Mouse (Mus musculus) kidney, postnatal 25 days (tissue): ENCODE measurements around the gene R3hdm2.
A peak's percentile ranks its signal among the peaks of the same experiment; 100 is the strongest.

Experiments used
- DNase-seq, 2 experiments: peaks; one replicate each; pipeline ENCODE4 v3.0.0; 2021; ENCODE audit warnings: mixed read lengths in 2 of 2

The R3hdm2 gene

DNA sequence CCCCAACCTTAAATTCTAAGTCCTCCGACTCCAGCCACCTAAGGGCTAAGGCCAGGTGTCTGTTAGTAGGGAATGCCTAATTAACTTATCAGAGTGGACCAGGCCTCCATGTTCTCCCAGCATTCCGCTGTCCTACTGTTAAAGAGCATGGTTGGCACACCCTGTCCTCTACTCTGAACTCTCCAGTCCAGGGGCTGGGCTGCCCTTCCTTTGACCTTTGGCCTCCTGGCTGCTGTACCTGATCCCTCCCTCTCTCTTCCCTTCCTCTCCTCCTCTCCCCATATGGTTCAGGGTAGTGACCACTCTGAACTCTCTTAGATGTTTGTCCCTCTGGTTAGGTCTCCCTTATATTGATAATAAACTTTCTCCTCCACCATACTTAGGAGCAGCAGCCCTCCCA lies 45.7 kb downstream of the R3hdm2 start:
- DNase-seq: peak; percentile 26 to 66

DNA sequence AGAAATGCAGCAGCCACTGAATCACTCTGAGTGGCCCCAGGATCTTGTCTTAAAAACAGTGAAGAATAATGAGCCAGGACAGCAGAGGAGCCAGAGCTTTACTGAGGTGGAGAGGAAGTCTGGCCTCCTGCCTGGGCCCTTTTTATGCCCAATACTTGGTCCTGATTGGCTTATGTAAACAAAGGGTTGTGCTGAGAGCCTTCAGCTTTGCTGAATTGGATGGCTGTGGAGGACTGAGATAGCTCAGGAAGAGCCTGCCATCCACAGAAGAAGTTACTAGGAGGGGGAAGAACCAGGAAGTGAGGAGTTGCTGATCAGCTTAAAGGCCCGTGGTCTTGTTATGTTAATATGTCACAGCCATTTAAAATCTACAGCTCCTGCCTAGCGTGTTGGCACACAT lies 46.5 kb downstream of the R3hdm2 start:
- peak; percentile 33 to 44 for DNase-seq

DNA sequence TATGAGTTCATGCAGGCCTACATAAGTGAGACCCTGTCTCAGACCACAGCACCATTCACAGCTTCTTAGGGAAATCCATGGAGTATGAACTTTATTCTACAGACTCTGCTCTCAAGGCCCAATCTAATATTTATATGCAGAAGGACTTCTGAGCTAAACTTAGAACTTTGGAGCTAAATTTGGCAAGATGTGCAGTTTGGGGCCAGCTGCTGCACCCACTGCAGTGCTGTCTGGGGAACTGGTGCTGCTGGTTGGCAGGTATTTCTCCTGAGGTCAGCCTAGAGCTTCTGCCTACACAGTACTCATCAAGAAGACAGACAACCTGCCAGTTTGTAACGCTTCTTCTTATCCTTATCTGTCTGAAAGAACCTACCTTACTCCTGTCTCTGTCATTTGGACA lies 47.0 kb downstream of the R3hdm2 start:
- DNase-seq: no peak

DNA sequence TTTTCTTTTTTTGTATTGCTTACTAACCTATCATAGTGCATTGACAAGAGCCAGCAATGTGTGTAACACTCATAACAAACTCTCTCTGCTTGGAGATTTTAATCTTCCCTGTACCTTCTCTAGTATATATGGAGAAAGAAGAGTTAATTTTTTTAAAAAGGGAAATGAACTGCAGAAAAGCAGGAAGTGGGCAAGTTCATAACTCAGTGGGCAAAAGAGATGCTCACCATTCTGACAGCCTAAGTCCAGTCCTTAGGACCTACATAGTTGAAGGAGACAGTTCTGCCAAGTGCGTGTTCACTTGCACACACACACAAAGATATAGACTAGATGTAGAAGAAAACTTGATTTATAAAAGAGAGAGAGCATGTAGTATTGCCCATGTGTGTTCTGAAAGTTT lies 47.9 kb downstream of the R3hdm2 start:
- DNase-seq: no peak

- no peak for DNase-seq
Measured at GRCm38 (mm10) chr10:127429538-127429937, 49.4 kb downstream of the R3hdm2 start.

GRCm38 (mm10) chr10:127432466-127432865 lies 52.3 kb downstream of the R3hdm2 start:
- DNase-seq: no peak

DNA sequence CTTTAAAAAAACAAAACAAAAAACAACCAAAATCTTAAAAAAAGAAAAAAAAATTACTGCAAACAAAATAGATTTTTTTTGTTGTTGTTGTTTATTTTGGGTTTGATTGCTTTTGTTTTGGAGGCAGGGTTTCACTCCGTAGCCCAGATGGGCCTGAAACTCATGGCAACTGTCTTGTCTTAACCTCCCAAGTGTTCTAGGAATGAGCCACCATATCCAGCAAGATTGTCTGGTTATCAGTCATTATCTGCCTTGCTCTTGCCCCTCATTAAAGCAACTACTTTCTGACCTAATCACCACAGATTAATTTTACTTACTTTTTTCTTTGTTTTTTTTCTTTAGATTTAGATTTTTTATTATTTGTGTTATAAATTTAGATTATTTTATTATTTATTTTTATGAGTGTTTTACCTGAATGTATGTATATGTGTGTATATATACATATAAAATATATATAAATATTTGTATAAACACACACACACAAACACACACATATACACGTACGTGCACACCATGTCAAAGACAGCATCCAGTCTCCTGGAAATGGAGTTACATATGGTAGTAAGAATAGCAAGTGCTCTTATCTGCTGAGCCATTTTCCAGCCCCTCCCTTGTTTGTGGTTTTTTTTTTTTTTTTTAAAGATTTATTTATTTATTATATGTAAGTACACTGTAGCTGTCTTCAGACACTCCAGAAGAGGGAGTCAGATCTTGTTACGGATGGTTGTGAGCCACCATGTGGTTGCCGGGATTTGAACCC lies 57.4 kb downstream of the R3hdm2 start:
- DNase-seq: no peak

DNA sequence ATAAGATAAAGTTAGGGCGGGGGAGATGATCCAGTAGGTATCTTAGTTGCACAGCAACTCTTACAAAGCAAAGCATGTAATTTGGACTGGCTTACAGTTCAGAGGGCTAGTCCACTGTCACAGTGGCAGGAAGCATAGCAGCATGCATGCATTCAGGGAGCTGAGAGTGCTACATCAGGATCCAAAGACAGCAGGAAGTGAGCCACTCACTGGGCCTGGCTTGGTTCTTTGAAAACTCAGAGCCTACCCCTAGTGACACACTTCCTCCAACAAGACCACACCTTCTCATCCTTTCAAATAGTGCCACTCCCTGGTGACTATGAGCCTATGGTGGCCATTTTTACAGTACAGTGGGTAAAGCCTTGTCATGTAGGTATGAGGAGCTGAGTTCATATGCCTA lies 73.6 kb downstream of the R3hdm2 start:
- no peak for DNase-seq

DNA sequence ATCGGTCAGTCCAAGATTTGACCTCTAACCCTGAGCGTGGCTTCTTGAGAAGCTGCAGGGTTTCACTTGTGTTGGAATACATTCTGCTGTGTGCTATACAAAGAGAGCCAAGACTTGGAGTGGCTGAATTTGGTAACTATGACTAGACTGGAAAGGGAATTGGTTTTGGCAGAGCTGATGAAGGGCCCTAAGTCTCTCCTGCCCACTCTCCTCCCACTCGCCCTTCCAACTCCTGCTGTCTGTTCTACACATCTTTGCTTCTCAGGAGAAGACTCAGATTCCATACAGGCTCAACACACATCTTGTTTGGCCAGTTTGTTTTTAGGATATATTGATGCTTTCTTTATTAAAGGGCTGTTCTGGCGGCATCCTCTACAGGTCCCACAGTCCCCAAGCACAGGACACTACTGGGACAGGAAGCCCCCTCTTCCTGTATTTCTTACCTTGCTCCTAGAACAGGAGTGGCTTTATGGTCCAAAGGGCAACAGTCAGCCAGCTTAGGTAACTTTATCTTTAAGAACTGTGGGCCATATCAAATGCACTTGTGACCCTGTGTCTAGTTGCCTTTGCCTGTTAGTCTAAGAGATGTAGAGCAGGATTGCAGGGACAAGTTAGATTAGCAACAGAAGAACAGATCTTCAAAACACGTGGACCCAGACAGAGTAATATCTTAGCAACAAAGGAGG lies 82.4 kb downstream of the R3hdm2 start:
- DNase-seq: no peak

GRCm38 (mm10) chr10:127471281-127471988 lies 91.3 kb downstream of the R3hdm2 start:
- no peak for DNase-seq

DNA sequence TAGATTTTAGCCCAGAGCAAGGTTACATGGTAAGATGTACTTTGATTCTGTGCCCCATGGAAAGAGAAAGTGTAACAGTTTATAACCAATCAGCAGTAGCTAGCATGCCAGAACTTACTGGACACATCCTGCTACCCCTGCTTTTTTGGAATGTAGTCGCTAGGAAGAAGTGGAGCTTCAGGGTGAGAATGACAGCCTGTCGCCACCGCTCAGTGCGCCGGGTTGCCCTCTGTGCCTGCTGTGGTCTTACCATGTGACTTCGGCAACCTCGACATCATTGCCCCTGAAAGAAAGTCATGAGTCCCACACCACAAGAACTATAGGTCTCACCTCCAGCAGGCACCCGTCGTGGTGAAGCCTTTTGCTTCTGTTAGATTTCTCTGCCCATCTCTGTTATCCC lies 92.6 kb downstream of the R3hdm2 start:
- DNase-seq: no peak

GRCm38 (mm10) chr10:127475175-127475574 lies 95.0 kb downstream of the R3hdm2 start:
- no peak for DNase-seq

DNA sequence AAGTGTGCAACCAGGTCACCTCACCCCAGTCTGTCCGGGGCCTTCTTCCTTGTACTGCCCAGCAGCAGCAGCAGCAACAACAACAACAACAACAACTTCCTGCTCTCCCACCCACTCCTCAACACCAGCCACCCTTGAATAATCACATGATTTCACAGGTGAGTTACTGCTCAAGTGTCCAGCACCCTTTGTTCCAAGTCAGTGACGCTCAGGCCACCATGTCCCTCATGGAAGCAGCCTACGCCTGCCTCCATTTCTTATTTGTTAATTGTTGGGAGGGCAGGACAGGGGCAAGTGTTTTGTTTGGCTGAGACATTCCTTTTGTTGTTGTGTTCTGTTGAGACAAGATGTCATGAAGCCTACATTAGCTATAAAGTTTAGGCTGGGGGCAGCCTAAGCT lies 96.4 kb downstream of the R3hdm2 start:
- DNase-seq: no peak

- no peak for DNase-seq
Measured at GRCm38 (mm10) chr10:127477301-127477700, 97.2 kb downstream of the R3hdm2 start.

DNA sequence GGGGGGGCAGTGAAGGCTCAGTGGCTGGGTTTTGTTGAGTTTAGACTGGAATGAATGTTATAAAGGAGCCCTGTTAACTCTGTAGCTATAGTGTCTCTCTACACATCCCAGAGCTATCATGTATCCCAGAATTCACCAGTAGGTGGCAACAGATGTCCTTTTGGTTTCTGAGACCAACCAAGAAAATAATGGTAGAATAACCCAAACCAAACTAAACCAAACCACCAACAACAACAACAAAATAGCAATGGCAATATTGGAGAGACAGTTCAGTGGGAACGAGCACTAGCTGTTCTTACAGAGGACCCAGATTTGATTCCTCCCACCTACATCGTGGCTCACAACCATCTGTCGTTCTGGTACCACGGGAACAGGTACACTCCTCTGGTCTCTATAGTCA lies 99.0 kb downstream of the R3hdm2 start:
- peak in 1 of 2 experiments; percentile 57 for DNase-seq

DNA sequence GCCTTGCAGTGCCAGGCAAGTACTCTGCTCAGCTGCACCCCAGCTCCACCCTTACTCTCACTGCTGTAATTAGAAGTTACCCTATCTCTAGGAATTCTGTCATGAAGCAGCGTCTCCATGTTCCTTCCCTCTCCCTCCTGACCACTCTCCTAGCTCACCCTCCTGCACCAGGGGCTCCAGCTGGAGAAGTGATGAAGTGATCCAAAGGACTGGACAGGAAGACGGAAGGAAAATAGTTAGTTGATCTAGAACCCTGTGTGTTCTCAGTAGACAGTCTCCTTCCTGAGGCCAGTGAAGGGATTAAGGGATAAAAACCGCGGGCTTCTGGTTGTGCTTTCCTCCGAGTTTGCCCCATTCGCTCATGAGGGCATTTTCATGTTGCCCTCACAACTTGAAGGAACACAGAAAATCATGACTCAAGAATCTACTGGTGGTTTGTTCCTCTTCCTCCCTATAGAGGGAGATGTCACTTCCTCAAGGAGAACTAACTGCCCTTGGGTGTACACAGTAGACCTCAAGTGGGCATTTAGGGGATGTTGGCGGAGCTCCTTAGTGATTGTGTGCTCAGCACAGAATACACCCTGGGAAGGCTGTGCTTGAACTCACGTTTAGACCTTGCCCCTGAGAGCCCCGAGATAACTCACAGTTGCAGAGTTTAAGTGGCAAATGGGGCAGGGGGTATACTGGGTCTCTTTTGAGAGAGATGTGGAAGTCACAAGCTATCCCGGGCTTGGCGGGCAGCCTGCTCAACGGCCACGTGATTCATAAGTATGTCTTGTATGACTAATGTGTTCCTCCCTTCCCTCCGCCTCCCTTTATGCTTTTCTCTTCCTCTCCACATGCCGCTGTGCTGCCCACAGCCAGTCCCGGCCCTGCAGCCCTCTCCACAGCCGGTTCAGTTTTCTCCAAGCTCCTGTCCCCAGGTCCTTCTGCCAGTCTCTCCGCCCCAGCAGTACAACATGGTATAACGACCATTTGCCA lies 101.0 kb downstream of the R3hdm2 start:
- DNase-seq: peak; percentile 67 to 76

- DNase-seq: no peak
Measured at GRCm38 (mm10) chr10:127485235-127485634, 105.1 kb downstream of the R3hdm2 start.

DNA sequence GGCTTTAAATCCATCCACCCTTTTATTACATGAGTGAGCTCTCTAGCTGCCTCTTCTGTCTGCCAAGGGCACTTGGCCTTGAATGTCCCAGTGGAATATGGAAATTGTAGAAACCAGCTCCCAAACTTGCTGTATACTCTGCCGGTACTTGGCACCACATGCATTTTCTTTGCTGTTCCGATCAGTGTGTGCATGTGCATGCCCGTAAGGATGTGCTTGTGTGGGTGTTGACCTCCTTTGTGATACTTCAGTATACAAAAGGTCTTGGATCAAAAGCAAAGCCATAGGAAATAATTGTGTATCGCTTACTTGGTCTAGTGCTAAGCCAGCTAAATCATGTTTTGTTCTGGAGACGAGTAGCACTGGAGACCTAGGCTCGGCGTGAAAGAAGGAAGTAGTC lies 108.7 kb downstream of the R3hdm2 start:
- no peak for DNase-seq

DNA sequence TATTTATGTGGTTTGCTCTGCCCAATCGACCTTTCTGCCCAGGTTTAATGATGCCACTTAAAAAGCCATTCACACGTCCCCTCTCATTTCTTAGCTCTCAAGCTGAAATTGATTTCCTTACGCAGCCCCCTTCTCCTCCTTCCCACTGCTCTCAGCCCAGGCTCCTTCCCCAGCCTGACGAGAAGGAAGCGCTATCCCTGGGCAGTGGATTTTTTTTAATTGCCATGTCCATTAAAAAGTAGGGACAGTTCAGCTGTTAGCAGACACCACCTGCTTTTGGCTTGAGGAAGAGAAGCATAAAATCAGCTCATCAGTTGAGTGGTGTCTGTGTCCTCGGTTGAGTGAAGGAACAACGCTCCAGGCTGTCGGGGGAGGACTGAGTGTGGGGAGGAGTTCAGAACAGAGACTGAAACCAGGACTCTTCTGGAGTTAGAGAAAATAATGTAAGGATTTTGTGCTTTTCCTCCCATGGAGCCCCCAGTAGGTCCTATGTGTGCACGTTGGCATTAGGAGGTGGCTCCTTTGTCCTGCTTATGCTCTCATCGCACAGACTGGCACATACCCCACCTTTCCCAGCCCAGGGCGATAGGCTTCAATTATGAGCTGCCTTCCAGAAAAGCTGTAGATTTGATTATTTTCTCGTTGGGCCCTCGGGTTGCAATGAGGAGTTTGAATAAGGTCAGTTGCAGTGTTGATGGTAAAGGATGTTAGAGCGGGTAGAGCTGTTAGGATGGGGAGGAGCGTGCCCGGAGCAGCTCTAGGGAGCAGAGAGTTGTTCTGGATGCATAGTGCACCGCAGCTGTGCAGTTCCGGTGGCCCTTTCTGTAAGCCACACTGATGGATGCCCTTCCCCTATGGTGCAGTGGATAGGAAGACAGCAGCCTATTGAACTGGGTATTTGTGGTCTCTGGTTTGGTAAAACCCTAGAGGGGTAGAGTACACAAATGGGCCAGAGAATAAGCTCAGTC lies 110.3 kb downstream of the R3hdm2 start:
- DNase-seq: no peak

- DNase-seq: no peak
Measured at GRCm38 (mm10) chr10:127491128-127491512, 111.0 kb downstream of the R3hdm2 start.

DNA sequence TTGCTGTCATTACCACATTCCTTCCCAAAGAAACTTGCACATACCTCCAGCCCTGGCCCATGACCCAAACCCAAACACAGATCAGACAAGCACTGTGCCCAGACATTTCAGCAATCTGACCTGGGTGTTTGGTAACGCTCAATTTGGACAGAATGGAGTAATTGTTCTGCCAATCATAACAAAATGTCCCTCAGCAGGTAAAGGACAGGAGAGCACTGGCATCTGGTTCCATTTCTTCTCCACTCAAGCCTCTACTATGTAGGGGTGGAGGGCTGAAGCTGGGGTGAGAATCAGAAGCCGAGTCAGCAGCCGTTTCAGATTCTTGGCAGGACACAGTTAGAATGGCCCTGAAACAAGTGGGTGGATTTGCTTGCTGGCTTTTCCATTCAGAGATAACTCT lies 112.0 kb downstream of the R3hdm2 start:
- DNase-seq: no peak
